Mouse (Mus musculus) adrenal gland (tissue): ENCODE data around the gene Gm45837.

ENCODE experiments used
- intact Hi-C: fragments of 180-260 bp; cut with DNase I; formaldehyde crosslinking; loops from one replicate; pipeline ENCODE4 v1.15.1; 2025

Gene Gm45837

DNA sequence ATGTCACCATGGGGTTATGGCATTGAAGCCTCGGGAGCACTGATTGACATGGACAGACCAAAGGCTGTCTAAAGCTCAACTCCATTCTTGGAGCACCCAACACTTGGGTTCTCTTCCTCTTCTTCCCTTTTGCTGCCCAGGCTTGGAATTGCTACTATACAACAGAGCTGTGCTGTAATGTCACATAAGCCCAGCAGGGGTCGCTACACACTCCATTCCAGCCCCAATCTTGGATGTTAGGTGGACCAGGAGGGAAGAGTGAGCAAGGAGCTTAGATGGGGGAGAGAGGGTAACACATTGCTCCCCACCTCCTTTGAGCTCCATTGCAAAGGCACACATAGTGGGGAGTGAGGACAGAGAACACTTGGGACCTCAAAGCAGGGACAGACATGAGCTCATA is 17.1 kb downstream of the Gm45837 start:
- intact Hi-C loops, result loop anchor here (5.0 kb wide), 1 partner anchor 75 kb away; no protein-coding TSS in a partner anchor

- intact Hi-C loops, result no loop called here
Observed at GRCm38 (mm10) chr7:101435038-101435437, 24.4 kb downstream of the Gm45837 start.

DNA sequence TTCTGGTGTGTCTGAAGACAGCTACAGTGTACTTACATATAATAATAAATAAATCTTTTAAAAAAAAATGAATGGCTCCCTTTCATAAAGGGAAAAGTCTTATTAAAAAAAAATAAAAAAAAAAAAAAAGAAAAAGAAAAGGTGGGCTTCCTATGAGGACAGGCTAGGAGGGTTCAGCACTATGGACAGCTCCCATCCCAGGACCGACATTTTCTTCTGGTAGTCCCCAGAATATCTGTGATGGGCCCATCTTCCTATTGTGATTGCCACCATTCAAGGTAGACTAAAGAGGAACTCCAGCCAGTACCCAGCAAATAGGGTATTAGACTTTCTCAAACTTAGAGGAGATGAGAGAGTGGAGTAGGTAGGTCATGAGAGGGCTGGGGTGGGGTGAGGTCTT is 27.2 kb downstream of the Gm45837 start:
- intact Hi-C loops, result no loop called here

GRCm38 (mm10) chr7:101443093-101443492 is 32.4 kb downstream of the Gm45837 start:
- intact Hi-C loops, result no loop called here

DNA sequence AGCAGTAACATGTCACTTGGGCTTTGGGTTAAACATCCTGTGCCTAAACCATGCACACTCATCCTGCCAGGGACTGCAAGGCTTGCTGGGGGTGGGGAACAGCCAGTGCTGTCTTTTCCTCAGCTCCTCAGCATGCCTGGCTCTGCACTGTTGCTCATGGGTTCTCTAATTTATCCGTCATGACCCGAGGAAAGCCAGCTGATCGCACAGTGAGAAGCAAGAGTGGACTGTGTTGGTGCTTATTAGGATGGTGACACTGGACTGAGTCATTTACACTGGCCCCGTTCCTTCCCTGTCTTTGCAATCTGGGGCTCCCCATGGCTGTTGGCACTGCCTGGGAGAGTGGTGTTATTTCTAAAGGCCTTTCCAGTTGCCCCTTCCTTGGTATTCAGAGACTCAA is 33.5 kb downstream of the Gm45837 start:
- intact Hi-C loops, result no loop called here

- intact Hi-C loops, result loop anchor here (1.0 to 5.0 kb wide), 3 partner anchors 53 to 172 kb away; no protein-coding TSS in a partner anchor
Observed at GRCm38 (mm10) chr7:101449855-101450254, 39.2 kb downstream of the Gm45837 start.

GRCm38 (mm10) chr7:101450422-101451401 is 40.0 kb downstream of the Gm45837 start:
- intact Hi-C loops, result loop anchor here (1.0 kb wide), 1 partner anchor 53 kb away; no protein-coding TSS in a partner anchor

- intact Hi-C loops, result no loop called here
Observed at GRCm38 (mm10) chr7:101452669-101453068, 42.0 kb downstream of the Gm45837 start.

DNA sequence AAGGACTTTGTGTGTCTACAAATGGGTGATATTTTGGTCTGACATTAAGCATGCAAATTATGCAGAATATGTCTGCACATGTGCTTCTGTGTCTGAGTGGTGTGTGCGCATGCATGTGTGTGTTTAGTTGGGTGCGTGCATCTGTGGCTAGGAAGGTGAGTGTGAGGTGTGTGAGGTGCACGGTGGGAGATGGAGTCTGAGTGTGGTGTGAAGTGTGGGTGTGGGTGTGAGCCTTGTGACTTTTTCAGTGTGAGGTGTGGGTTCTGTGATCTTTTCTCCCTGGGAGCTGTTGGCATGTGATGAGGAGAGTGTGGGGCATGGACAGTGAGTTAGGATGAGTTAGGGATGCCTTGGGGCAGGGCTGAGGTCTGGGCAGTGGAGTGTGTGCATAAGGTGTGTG is 42.6 kb downstream of the Gm45837 start:
- intact Hi-C loops, result no loop called here

DNA sequence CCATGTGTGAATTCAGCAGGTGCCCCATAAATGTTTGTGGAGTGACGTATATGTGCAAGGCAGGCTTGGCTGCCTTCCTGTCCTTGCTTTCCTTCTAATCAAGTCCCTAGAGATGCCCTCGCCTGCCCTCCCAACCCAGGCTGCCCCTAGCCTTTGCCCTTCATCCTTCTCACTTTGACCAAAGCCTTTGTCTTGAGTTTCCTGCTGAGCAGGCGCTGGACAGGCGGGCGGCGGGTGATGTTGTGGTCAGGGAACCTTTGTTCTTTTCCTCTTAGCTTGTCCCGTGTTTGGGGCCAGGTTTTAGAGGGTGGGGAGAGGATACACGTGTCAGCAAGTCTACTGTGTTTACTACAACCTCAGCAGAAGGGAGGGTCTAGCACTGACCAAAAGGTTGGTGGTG is 43.0 kb downstream of the Gm45837 start:
- intact Hi-C loops, result no loop called here

- intact Hi-C loops, result no loop called here
Observed at GRCm38 (mm10) chr7:101454479-101454878, 43.8 kb downstream of the Gm45837 start.

DNA sequence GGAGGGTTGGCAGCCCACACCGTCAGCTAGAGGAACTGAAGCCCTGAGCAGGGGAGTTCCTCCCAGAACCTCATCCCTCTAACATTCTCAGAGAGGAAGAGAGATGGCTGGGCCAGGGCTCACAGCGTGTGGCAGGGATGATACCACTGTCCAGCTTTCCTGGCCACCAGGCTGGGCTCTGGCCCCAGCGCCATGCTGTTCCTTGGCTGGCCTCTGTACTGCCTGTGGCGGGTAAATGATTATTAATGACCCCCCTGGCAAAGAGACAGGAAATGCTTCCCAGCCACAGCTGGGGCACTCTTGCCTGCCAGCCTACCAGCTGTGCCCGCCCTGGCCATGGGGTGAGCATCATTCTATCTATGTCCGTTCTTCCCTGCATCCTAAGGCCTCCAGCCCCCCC is 44.5 kb downstream of the Gm45837 start:
- intact Hi-C loops, result no loop called here

DNA sequence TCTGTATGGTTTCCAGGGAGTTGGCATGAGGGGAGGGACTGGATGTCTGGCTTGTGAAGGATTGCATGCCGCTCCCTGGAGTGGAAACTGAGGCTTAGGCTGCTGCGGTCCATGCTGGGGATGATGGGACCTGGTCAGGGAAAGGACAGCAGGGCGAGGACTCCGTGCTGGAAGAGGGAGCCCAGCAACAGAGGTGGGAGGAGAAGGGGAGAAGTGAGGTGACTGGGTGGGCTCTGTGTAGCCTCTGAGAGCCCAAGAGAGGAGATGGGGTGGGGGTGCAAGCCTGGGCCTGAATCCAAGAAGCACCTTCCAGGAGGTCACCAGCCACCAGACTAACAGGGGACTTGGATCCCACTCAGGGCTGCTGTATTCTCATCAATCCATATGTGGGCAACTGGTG is 45.6 kb downstream of the Gm45837 start:
- intact Hi-C loops, result no loop called here

- intact Hi-C loops, result no loop called here
Observed at GRCm38 (mm10) chr7:101456789-101457188, 46.1 kb downstream of the Gm45837 start.

DNA sequence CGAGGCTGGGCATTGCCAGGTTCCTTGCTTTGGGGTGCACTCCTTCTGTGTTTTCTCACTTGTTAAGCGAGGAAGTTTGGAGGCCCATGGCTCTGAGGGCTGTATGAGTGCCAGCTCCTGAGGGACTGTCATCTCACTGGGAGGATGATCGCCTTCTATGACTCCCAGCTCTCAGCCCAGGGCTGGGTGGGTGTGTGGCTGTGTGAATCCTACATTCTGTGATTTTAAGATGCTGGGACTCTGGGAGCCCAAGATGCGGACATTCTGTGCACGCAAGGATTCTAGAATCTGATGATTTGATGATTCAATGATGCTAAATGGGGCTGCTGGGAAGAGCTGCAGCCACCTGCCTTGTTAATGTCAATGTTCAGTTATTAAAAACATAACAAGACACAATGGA is 46.6 kb downstream of the Gm45837 start:
- intact Hi-C loops, result no loop called here

DNA sequence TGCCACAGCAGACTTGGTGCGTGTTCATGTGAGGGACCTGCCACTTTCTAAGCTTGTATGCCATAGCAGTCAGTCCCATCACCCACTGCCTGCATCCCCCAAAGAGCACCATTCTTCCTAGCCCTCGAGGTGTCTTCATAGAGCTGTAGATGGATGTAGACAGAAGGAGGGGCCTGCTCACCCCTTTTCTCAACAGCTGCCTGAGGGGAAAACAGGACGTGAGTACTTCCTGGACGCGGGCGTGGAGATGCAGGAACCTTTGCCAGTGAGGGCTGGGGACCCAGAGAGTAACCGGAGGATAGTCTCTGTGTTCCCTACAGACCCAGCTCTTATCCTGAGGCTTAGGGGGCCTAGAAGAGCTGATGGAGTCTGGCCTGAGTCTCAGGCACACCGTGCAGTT is 47.1 kb downstream of the Gm45837 start:
- intact Hi-C loops, result no loop called here

GRCm38 (mm10) chr7:101458278-101458781 is 47.6 kb downstream of the Gm45837 start:
- intact Hi-C loops, result no loop called here

DNA sequence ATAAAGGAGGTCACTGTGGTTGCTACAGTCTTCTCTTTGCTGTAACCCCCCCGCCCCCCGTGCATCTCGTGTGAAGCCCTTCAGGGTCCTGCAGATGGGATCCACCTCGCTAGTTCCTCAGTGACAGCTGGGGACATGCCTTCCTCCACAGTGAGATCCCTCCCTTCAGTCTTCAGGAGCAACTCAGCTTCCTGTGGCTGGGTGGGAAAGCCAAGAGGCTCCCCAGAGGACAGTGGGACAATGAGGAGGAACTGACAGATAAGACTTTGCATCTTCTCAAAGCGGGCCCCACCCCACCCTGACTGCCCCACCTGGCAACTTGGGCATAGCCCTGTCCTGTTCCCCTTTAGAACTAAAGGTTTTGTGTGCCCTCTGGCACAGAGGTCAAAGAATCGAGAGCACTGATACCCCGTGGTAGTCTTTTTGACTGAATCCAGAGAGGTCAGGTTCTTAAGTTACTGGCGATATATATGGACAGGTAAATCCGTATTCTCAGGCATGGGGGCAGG is 48.7 kb downstream of the Gm45837 start:
- intact Hi-C loops, result no loop called here

DNA sequence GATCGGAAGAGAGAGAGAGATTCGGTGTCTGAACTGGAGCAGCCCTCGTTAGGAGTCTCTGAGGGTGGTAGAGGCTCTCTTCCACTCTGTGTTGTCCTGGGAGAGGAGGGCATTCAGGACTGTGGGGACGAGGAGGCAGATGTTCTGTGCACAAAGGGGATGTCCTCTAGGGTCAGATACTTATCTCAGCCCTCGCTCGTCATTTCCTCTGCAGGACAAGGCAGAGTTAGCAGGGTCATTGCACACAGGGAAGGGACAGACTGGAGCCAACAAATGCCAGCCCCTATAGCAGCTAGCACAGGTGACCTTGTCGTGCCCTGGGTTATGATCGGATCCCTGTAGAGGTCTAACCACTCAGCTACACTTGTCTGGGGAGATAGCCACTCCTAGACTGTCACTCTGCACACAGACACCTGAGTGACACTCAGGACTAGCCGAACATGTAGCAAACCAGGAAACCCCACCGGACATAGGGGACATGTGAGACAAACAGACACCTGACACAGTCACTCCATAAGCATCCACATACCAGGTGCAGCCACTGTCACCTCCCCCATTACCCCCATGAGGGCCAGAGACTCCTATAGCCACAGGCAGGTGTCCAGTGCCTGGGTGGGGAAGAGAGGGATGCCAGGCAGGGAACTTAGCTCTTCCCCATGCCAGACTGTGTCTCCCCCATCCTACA is 49.4 kb downstream of the Gm45837 start:
- intact Hi-C loops, result no loop called here

GRCm38 (mm10) chr7:101460608-101460957 is 49.9 kb downstream of the Gm45837 start:
- intact Hi-C loops, result no loop called here

DNA sequence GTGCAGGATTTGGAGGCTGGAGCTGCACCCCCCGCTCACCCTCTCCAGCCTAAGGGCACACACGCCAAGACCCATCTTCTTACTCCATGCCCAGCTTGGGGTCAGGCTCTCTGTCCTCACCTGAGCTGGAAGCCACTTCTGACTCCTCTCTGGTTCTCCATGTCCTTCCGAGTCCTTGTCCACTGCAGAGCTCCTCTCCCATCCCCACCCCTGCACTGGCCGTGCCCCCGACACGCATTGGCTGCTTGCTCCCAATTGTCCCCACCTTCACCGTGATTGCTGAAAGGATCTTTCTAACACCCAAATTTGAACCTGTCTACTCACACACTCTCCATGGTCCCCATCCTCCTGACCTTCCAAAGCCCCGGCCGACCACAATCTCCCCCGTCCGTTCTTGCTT is 50.9 kb downstream of the Gm45837 start:
- intact Hi-C loops, result no loop called here
